9 mouse cellular contexts compared by ENCODE assay signal in the genomic region with DNA sequence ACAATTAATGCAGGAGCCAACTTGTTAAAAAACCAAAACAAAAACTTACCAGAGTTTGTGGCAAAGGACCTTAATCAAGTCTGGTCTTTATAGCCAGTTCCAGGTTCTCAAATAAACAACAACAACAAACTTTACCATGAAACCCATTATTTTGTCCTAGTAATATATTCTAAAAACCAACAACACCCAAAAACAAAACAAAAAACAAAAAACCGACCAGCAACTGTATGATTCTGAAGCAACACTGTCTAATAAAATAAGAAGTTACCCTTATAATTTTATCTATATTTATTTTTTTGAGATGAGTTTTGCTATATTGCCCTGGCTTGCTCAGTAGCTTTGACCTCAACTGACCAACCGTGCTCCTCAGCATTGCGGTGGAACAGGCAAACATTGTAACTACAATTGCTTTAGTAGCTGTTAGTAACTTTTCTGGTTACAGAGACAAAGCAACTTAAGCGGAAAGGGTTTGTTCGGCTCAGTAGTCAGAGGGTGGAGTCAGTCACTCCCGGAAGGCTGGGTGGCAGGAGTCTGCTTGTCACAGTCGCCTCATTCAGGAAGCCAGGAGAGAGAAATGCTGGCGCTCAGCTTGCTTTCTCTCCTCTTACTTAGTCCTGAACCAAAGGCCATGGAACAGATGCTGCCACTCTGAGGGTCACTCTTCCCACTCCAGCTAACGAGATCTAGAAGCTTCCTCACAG. TPM values are rescaled to one million over a fixed set of nuclear protein-coding genes. Genes with fewer than 3 reads are reported as not detected.
DNase-seq lines count a peak whose midpoint lies in the region; ATAC-seq and TF ChIP-seq lines count a peak whose summit lies in the region.
"Had no signal": no experiment of that assay in that cellular context is flagged by ENCODE, and none has a peak within 500 bp of the region (broad histone marks: within the 10 kb centered on the region; RNA-seq: fewer than 3 reads in every experiment).

No protein-coding gene starts in this region.

- H3K9me3 ChIP-seq in kidney, embryonic 14.5 days (ENCODE audit: control insufficient read depth, low read length): no peaks in the 10 kb centered on the region
- no peaks in the 10 kb centered on the region for H3K9me3 ChIP-seq in heart, embryonic 16.5 days (replicated peaks; ENCODE audit: control insufficient read depth, low read length)
- H3K9me3 ChIP-seq: limb, embryonic 13.5 days had no signal

- no peak overlapping the region for H3K4me3 ChIP-seq in kidney, embryonic 14.5 days (ENCODE audit: low read length)
- H3K4me3 ChIP-seq in heart, embryonic 16.5 days (ENCODE audit: low read length): no peak overlapping the region
- H3K4me3 ChIP-seq in left cerebral cortex, adult 2 months: no peak overlapping the region

- H3K9ac ChIP-seq in kidney, embryonic 14.5 days (ENCODE audit: low read depth, low read length): no peak overlapping the region
- H3K9ac ChIP-seq in heart, embryonic 16.5 days (ENCODE audit: low read length): no peak overlapping the region
- H3K9ac ChIP-seq: limb, embryonic 13.5 days had no signal

- ATAC-seq in kidney, embryonic 14.5 days (ENCODE audit: low FRiP score, low TSS enrichment): no peak
- no peak for ATAC-seq in heart, embryonic 16.5 days (replicated peaks; ENCODE audit: extremely low read depth, insufficient read depth, low FRiP score)

- TF ChIP-seq CTCF in left cerebral cortex, adult 2 months (IDR thresholded peaks at IDR 0.05): no peak

- H3K4me1 ChIP-seq in kidney, embryonic 14.5 days (ENCODE audit: control insufficient read depth, insufficient read depth, low read length): peaks cover 12% of the 10 kb centered on the region; the same call in 1 of the 2 replicates
- peaks cover 24% of the 10 kb centered on the region for H3K4me1 ChIP-seq in heart, embryonic 16.5 days (ENCODE audit: control insufficient read depth, insufficient read depth, low read length)

- intact Hi-C loops in left cerebral cortex, adult 2 months (cut with DNase I): no loop called here

- H3K27ac ChIP-seq in kidney, embryonic 14.5 days (ENCODE audit: low read depth, low read length): no peak overlapping the region; the same call in 1 of the 2 replicates
- H3K27ac ChIP-seq in heart, embryonic 16.5 days (ENCODE audit: low read length): peak overlapping the region; percentile 39; the same call in 1 of the 2 replicates
- no peak overlapping the region for H3K27ac ChIP-seq in left cerebral cortex, adult 2 months
- H3K27ac ChIP-seq: limb, embryonic 13.5 days had no signal

- no peaks in the 10 kb centered on the region for H3K27me3 ChIP-seq in kidney, embryonic 14.5 days (ENCODE audit: control insufficient read depth, insufficient read depth, low read length)
- H3K27me3 ChIP-seq in heart, embryonic 16.5 days (ENCODE audit: control insufficient read depth, insufficient read depth, low read length): no peaks in the 10 kb centered on the region
- H3K27me3 ChIP-seq: limb, embryonic 13.5 days had no signal

- DNase-seq in kidney, adult 11 months: peak; percentile 65
- peak; percentile 53 to 60 for DNase-seq in lung, adult 18-20 months
- DNase-seq in spleen, postnatal 4 days (ENCODE audit: low spot score in 2 of 2): peak; percentile 35 to 67
- DNase-seq in left cerebral cortex, adult 8-10 months (ENCODE audit: low spot score in 2 of 2): no peak
- DNase-seq in adrenal gland, postnatal 14 days: no peak
- DNase-seq in left cerebral cortex, adult 2 months (ENCODE audit: extremely low spot score in 1 of 2, low spot score in 2 of 2): no peak

- no peak overlapping the region for H3K4me2 ChIP-seq in kidney, embryonic 14.5 days (replicated peaks; ENCODE audit: low read depth, low read length)
- peak overlapping the region; percentile 10; the same call in 1 of the 2 replicates for H3K4me2 ChIP-seq in heart, embryonic 16.5 days (ENCODE audit: low read depth, low read length)

- H3K36me3 ChIP-seq in kidney, embryonic 14.5 days (ENCODE audit: control insufficient read depth, insufficient read depth, low read length): no peaks in the 10 kb centered on the region
- H3K36me3 ChIP-seq in heart, embryonic 16.5 days (ENCODE audit: control insufficient read depth, insufficient read depth): no peaks in the 10 kb centered on the region
- H3K36me3 ChIP-seq: limb, embryonic 13.5 days had no signal

- 35% methylated on average over 9 of the region's 9 CpGs for WGBS in kidney, embryonic 14.5 days
- 40% methylated on average over 9 of the region's 9 CpGs for WGBS in heart, embryonic 16.5 days

RNA-seq across cellular contexts. Expression of a gene that starts 1.4 kb away (rescaled TPM):
- 8.6 and 12.9 TPM in 2 replicates for polyA plus RNA-seq in kidney, embryonic 14.5 days (2014; fragmentation: Nextera tagmentation; extraction: Ambion mirVana)
- 9.0 and 10.6 TPM in 2 replicates for polyA plus RNA-seq in heart, embryonic 16.5 days (2015; fragmentation: Nextera tagmentation; extraction: Ambion mirVana)
- 10 to 100 TPM in 2 of 4 experiments, 1 to 10 TPM in 2; 8.9 to 14.0 (median 9.9) TPM for total RNA-seq in left cerebral cortex, adult 8-10 months (2022)
- 42.5 and 48.6 TPM in 2 replicates for total RNA-seq in adrenal gland, postnatal 14 days (2021)
- 10 to 100 TPM in 1 of 2 experiments, 1 to 10 TPM in 1; 9.5 to 10.5 TPM for total RNA-seq in left cerebral cortex, adult 2 months (2021)

RNA-seq across cellular contexts. Expression of a gene that starts 33.8 kb away (rescaled TPM):
- 1.1 TPM in 2 replicates for polyA plus RNA-seq in kidney, embryonic 14.5 days (2014; fragmentation: Nextera tagmentation; extraction: Ambion mirVana)
- polyA plus RNA-seq in heart, embryonic 16.5 days (2015; fragmentation: Nextera tagmentation; extraction: Ambion mirVana): 1.4 and 2.7 TPM in 2 replicates
- 1 to 10 TPM; 1.6 to 6.3 (median 3.3) TPM for total RNA-seq in left cerebral cortex, adult 8-10 months (2022)
- total RNA-seq in adrenal gland, postnatal 14 days (2021): 4.6 and 6.0 TPM in 2 replicates
- 1 to 10 TPM; 3.0 to 5.9 TPM for total RNA-seq in left cerebral cortex, adult 2 months (2021)

Comparison
In these comparisons a context has a peak if more than half of its experiments do, and no peak if none do; other contexts are left out.
1. DNase-seq: peak in kidney, adult 11 months (single experiment), lung, adult 18-20 months (2 of 2) and spleen, postnatal 4 days (2 of 2); none in left cerebral cortex, adult 8-10 months (0 of 2), adrenal gland, postnatal 14 days (single experiment) and left cerebral cortex, adult 2 months (0 of 2).